Mouse (Mus musculus) forebrain, embryonic 11.5 days (tissue): ENCODE results near the gene Polr2c. TPM values are rescaled to one million over a fixed set of nuclear protein-coding genes. Genes with fewer than 3 reads are reported as not detected.

ENCODE experiments used
- ATAC-seq: fragments of 200-750 bp; cut with Nextera tagmentation; replicated peaks from 2 replicates; pipeline ENCODE4 v1.8.0; 2017; ENCODE audit warnings: moderate TSS enrichment; ENCODE audit not compliant: low FRiP score
- DNase-seq: peaks from one replicate; pipeline ENCODE4 v3.0.0-alpha.2; 2017; ENCODE audit warnings: low spot score
- H3K27ac ChIP-seq: fragments of 300-500 bp; sonication (generic); 2 replicates; pipeline ENCODE4 v1.5.1; 2014; ENCODE audit warnings: low read depth, low read length
- H3K27me3 ChIP-seq: fragments of 300-500 bp; sonication (generic); 2 replicates; pipeline ENCODE4 v1.6.1; 2014; ENCODE audit warnings: mild to moderate bottlenecking, low read length, mixed read lengths; ENCODE audit not compliant: control insufficient read depth, insufficient read depth
- H3K36me3 ChIP-seq: fragments of 300-500 bp; sonication (generic); 2 replicates; pipeline ENCODE4 v1.6.1; 2014; ENCODE audit warnings: mild to moderate bottlenecking, low read length, moderate library complexity, mixed read lengths; ENCODE audit not compliant: control insufficient read depth, insufficient read depth
- H3K4me1 ChIP-seq: fragments of 300-500 bp; sonication (generic); replicated peaks from 2 replicates; pipeline ENCODE4 v1.6.1; 2014; ENCODE audit warnings: low read length, mixed read lengths; ENCODE audit not compliant: control insufficient read depth, insufficient read depth
- H3K4me2 ChIP-seq: fragments of 300-500 bp; sonication (generic); 2 replicates; pipeline ENCODE4 v1.6.1; 2014; ENCODE audit warnings: low read depth, mild to moderate bottlenecking, low read length, moderate library complexity, mixed read lengths; ENCODE audit not compliant: severe bottlenecking
- H3K4me3 ChIP-seq: fragments of 300-500 bp; sonication (generic); 2 replicates; pipeline ENCODE4 v1.5.1; 2014; ENCODE audit warnings: low read depth, low read length
- H3K9ac ChIP-seq: fragments of 300-500 bp; sonication (generic); 2 replicates; pipeline ENCODE4 v1.6.1; 2014; ENCODE audit warnings: low read length
- H3K9me3 ChIP-seq: fragments of 300-500 bp; sonication (generic); 2 replicates; pipeline ENCODE4 v1.6.1; 2016; ENCODE audit warnings: low read length, mixed read lengths; ENCODE audit not compliant: control insufficient read depth
- WGBS: fragments of 180-500 bp; shearing (Covaris S2); extraction: QIAGEN DNeasy Blood & Tissue Kit; methylation state at CpG from one replicate; pipeline ENCODE4 v1.1.7; 2014; 5-methylcytosine and 5-hydroxymethylcytosine counted together
- polyA plus RNA-seq: library from polyadenylated mRNA; unstranded; fragments of >200 nt; fragmentation: Nextera tagmentation; extraction: Ambion mirVana; gene quantifications from 2 replicates; pipeline ENCODE4 v1.2.1, GENCODE M21; 2014

Polr2c gene
- polyA plus RNA-seq, 1 experiment from 2014 or later, result 156 TPM

DNA sequence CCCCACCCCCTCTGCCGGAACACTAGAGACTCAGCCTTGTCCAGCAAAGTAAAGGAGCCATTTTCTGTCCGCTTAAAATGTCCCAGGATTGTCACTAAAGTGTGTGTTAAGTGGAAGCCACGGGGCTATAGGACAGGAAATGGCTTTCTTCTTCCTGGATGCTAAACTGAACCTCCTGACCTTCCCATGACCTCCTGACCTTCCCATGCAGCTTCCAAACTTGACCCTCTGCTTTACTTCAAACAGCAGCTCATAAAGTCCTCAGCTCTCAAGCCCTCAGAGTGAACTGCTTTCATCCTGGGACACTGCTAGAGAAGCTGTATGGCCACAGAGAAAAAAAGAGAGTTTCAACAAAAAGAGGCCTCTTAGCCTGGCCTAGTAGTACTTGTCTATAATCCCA is 19.6 kb downstream of the Polr2c start:
- 53% methylated on average over 3 of the region's 3 CpGs for WGBS
- H3K36me3 ChIP-seq, result no peaks in the 10 kb centered on the region
- H3K4me3 ChIP-seq, result no peak overlapping the region
- peaks cover 9% of the 10 kb centered on the region; the same call in 1 of the 2 replicates for H3K4me1 ChIP-seq
- no peak overlapping the region for H3K9ac ChIP-seq
- peaks cover 15% of the 10 kb centered on the region for H3K27me3 ChIP-seq
- H3K4me2 ChIP-seq, result no peak overlapping the region
- ATAC-seq (no peak), DNase-seq (no peak)
- H3K9me3 ChIP-seq, result no peaks in the 10 kb centered on the region
- no peak overlapping the region for H3K27ac ChIP-seq

- no peak overlapping the region for H3K4me2 ChIP-seq
- no peaks in the 10 kb centered on the region; the same call in 1 of the 2 replicates for H3K27me3 ChIP-seq
- no peaks in the 10 kb centered on the region for H3K9me3 ChIP-seq
- ATAC-seq (no peak), DNase-seq (no peak)
- no peaks in the 10 kb centered on the region; the same call in 1 of the 2 replicates for H3K4me1 ChIP-seq
- H3K4me3 ChIP-seq, result no peak overlapping the region
- WGBS, result 73% methylated on average over 4 of the region's 4 CpGs
- H3K9ac ChIP-seq, result no peak overlapping the region
- H3K27ac ChIP-seq, result no peak overlapping the region
- H3K36me3 ChIP-seq, result no peaks in the 10 kb centered on the region
Observed at GRCm38 (mm10) chr8:94880742-94881141, 23.5 kb downstream of the Polr2c start.

GRCm38 (mm10) chr8:94888383-94889036 is 31.3 kb downstream of the Polr2c start:
- Histone ChIP-seq H3K36me3 (no peaks in the 10 kb centered on the region), H3K4me1 (no peaks in the 10 kb centered on the region), H3K4me3 (no peak overlapping the region), H3K9me3 (no peaks in the 10 kb centered on the region), H3K27me3 (no peaks in the 10 kb centered on the region), H3K4me2 (no peak overlapping the region), H3K9ac (no peak overlapping the region), H3K27ac (no peak overlapping the region)
- WGBS, result 46% methylated on average over 14 of the region's 14 CpGs
- DNase-seq, result no peak
- no peak for ATAC-seq

DNA sequence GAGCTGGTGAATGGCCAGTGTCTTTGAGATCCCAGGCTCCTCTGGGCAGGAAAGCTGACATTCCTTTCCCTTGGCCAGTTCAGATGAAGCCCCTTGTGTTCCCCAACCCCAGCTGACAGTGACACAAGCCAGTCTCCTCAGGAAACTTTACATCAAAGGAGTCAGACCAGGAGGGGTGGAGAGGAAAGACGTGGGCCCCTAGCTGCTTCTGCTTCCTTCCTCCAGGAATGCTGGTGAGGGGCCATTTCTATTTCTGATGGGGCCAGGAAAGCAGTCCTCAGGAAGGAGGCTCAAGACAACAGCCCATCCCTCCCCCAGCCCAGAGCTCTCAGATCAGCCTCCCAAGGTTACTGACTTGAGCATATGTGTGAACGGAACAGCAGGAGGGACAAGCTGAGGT is 35.7 kb downstream of the Polr2c start:
- no peak overlapping the region for H3K9ac ChIP-seq
- 59% methylated on average over 2 of the region's 2 CpGs for WGBS
- no peak for DNase-seq

GRCm38 (mm10) chr8:94899262-94899661 is 42.0 kb downstream of the Polr2c start:
- Histone ChIP-seq H3K36me3 (no peaks in the 10 kb centered on the region), H3K27me3 (no peaks in the 10 kb centered on the region), H3K9ac (no peak overlapping the region), H3K4me3 (no peak overlapping the region), H3K4me2 (no peak overlapping the region), H3K9me3 (no peaks in the 10 kb centered on the region), H3K27ac (no peak overlapping the region), H3K4me1 (peaks cover 5% of the 10 kb centered on the region; the same call in 1 of the 2 replicates)
- peak; percentile 64 for DNase-seq
- no peak for ATAC-seq
- WGBS, result 12% methylated on average over 11 of the region's 11 CpGs

More for the DNA sequence above, 35.7 kb downstream of the Polr2c start:
- no peaks in the 10 kb centered on the region for H3K27me3 ChIP-seq
- H3K36me3 ChIP-seq, result no peaks in the 10 kb centered on the region
- no peak overlapping the region for H3K4me2 ChIP-seq
- ATAC-seq, result no peak
- H3K4me3 ChIP-seq, result no peak overlapping the region
- H3K9me3 ChIP-seq, result no peaks in the 10 kb centered on the region
- no peaks in the 10 kb centered on the region for H3K4me1 ChIP-seq
- H3K27ac ChIP-seq, result no peak overlapping the region

GRCm38 (mm10) chr8:94900617-94901016 is 43.4 kb downstream of the Polr2c start:
- H3K36me3 ChIP-seq, result no peaks in the 10 kb centered on the region
- H3K4me2 ChIP-seq, result no peak overlapping the region
- peaks cover 5% of the 10 kb centered on the region; the same call in 1 of the 2 replicates for H3K4me1 ChIP-seq
- ATAC-seq (no peak), DNase-seq (no peak)
- H3K4me3 ChIP-seq, result no peak overlapping the region
- H3K27me3 ChIP-seq, result no peaks in the 10 kb centered on the region
- 32% methylated on average over 6 of the region's 6 CpGs for WGBS
- H3K9me3 ChIP-seq, result no peaks in the 10 kb centered on the region
- no peak overlapping the region for H3K27ac ChIP-seq
- H3K9ac ChIP-seq, result no peak overlapping the region

GRCm38 (mm10) chr8:94901031-94901430 is 43.8 kb downstream of the Polr2c start:
- no peak for ATAC-seq
- Histone ChIP-seq H3K4me1 (peaks cover 5% of the 10 kb centered on the region; the same call in 1 of the 2 replicates), H3K27me3 (no peaks in the 10 kb centered on the region), H3K36me3 (no peaks in the 10 kb centered on the region), H3K9ac (no peak overlapping the region), H3K27ac (no peak overlapping the region), H3K4me3 (no peak overlapping the region), H3K9me3 (no peaks in the 10 kb centered on the region), H3K4me2 (no peak overlapping the region)
- WGBS, result 30% methylated on average over 5 of the region's 5 CpGs
- no peak for DNase-seq

DNA sequence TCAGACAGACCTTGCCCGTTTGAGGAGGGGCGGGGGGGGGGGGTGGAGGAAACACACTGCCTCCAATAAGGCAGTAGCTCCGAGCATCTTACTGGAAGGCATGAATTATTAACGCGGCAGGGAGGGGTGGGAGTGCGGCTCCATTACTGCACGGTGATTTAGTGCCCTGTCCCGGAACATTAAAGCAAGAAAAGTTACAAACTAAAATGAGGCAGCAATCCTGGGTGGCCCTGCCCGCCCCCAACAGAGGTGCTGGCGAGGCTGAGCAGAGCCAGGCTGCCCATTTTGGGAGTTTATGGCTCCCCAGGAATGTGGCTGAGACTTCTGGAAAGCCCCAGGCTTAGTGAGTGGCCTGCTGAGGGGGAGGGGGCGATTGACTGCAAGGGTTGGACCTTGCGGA is 46.5 kb downstream of the Polr2c start:
- Histone ChIP-seq H3K4me3 (no peak overlapping the region), H3K4me1 (peaks cover 5% of the 10 kb centered on the region; the same call in 1 of the 2 replicates), H3K27me3 (no peaks in the 10 kb centered on the region), H3K9me3 (no peaks in the 10 kb centered on the region), H3K4me2 (no peak overlapping the region), H3K9ac (no peak overlapping the region), H3K36me3 (no peaks in the 10 kb centered on the region), H3K27ac (no peak overlapping the region)
- ATAC-seq (no peak), DNase-seq (no peak)
- WGBS, result 85% methylated on average over 12 of the region's 12 CpGs
